Mouse (Mus musculus) layer of hippocampus, adult 18-20 months (tissue): Measurements from ENCODE around the gene Enam. TPM values are rescaled to one million over a fixed set of nuclear protein-coding genes. Genes with fewer than 3 reads are reported as not detected.

Experiments used
- total RNA-seq, 2 experiments: library from RNA; stranded (reverse); gene quantifications; 2 replicates each; pipeline ENCODE4 v1.2.3; 2021

Enam gene
- total RNA-seq, 2 experiments from 2014 or later, result not detected

Other genes with a start within 250 kb of the Enam start
- not detected for gene Gm7714, start 219.1 kb upstream of the Enam start, total RNA-seq
- gene Prol1, start 170.7 kb upstream of the Enam start, total RNA-seq, result not detected
- gene Amtn, start 111.9 kb upstream of the Enam start, total RNA-seq, result not detected
- gene Ambn, start 32.0 kb upstream of the Enam start, total RNA-seq, result not detected
- gene Jchain, start 39.9 kb downstream of the Enam start, total RNA-seq, result under 1 TPM; 0.28 to 0.37 TPM
- 10 to 100 TPM; 29.3 to 30.5 TPM for gene Utp3, start 66.5 kb downstream of the Enam start, total RNA-seq
- 100 to 1,000 TPM; 159 to 169 TPM for gene Rufy3, start 77.1 kb downstream of the Enam start, total RNA-seq
- 10 to 100 TPM; 91.8 to 99.3 TPM for gene Grsf1, start 188.2 kb downstream of the Enam start, total RNA-seq
- gene Mob1b, start 232.9 kb downstream of the Enam start, total RNA-seq, result 10 to 100 TPM; 25.4 to 26.8 TPM